14 mouse cellular contexts compared by ENCODE assay signal in genomic region chr10:83946186-83947176, GRCm38 (mm10).
DNase-seq lines count a peak whose midpoint lies in the region; ATAC-seq lines count a peak whose summit lies in the region.
"Had no signal": no experiment of that assay in that cellular context is flagged by ENCODE, and none has a peak within 500 bp of the region (broad histone marks: within the 10 kb centered on the region; RNA-seq: fewer than 3 reads in every experiment).

No protein-coding gene starts in this region.

- no peak overlapping the region for H3K27ac ChIP-seq in heart, embryonic 11.5 days (ENCODE audit: low read depth, low read length)
- H3K27ac ChIP-seq in neural tube, embryonic 15.5 days (replicated peaks) = no peak overlapping the region
- H3K27ac ChIP-seq: neural tube, embryonic 13.5 days had no signal

- H3K36me3 ChIP-seq in heart, embryonic 11.5 days (ENCODE audit: control insufficient read depth, insufficient read depth, low read length) = no peaks in the 10 kb centered on the region
- no peaks in the 10 kb centered on the region for H3K36me3 ChIP-seq in neural tube, embryonic 15.5 days
- H3K36me3 ChIP-seq: neural tube, embryonic 13.5 days had no signal

- H3K4me1 ChIP-seq in heart, embryonic 11.5 days (ENCODE audit: control insufficient read depth, insufficient read depth, low read length) = peaks cover 5% of the 10 kb centered on the region; the same call in 1 of the 2 replicates
- H3K4me1 ChIP-seq in neural tube, embryonic 15.5 days = no peaks in the 10 kb centered on the region

- peak overlapping the region; percentile 10; the same call in 1 of the 2 replicates for H3K9ac ChIP-seq in heart, embryonic 11.5 days (ENCODE audit: low read depth, low read length)
- no peak overlapping the region for H3K9ac ChIP-seq in neural tube, embryonic 15.5 days (replicated peaks)
- H3K9ac ChIP-seq: neural tube, embryonic 13.5 days had no signal

- H3K9me3 ChIP-seq in heart, embryonic 11.5 days (replicated peaks; ENCODE audit: control insufficient read depth, low read length) = no peaks in the 10 kb centered on the region
- no peaks in the 10 kb centered on the region for H3K9me3 ChIP-seq in neural tube, embryonic 15.5 days (replicated peaks)
- H3K9me3 ChIP-seq: neural tube, embryonic 13.5 days had no signal

- H3K4me3 ChIP-seq in heart, embryonic 11.5 days (ENCODE audit: low read depth, low read length) = no peak overlapping the region
- no peak overlapping the region for H3K4me3 ChIP-seq in neural tube, embryonic 15.5 days (replicated peaks)
- H3K4me3 ChIP-seq: neural tube, embryonic 13.5 days had no signal

- no peak for ATAC-seq in heart, embryonic 11.5 days (replicated peaks; ENCODE audit: insufficient number of reproducible peaks, low FRiP score, low TSS enrichment)
- peak; percentile 96 for ATAC-seq in granulocyte monocyte progenitor cell, adult 5-6 weeks (replicated peaks; ENCODE audit: poor library complexity, severe bottlenecking)
- ATAC-seq in megakaryocyte-erythroid progenitor cell, adult 5-6 weeks (replicated peaks; ENCODE audit: low FRiP score, low TSS enrichment, poor library complexity, severe bottlenecking) = peak; percentile 49
- no peak for ATAC-seq in neural tube, embryonic 15.5 days (ENCODE audit: low FRiP score)
- ATAC-seq: hindbrain, embryonic 16.5 days had no signal

- no peak for DNase-seq in heart, postnatal 4 days
- peak; percentile 50 to 51 for DNase-seq in B cell, adult 2 months
- no peak for DNase-seq in embryo, embryonic 10 days (ENCODE audit: low spot score)
- DNase-seq in right cerebral cortex, postnatal 14 days = no peak
- DNase-seq: cerebellum, postnatal 25 days; kidney, postnatal 4 days; left cerebral cortex, postnatal 4 days; right cerebral cortex, postnatal 4 days had no signal

- H3K27me3 ChIP-seq in heart, embryonic 11.5 days (ENCODE audit: control insufficient read depth, insufficient read depth, low read length) = no peaks in the 10 kb centered on the region
- H3K27me3 ChIP-seq in neural tube, embryonic 15.5 days (replicated peaks) = 0 out of 2 replicates have a peak, but pooled peaks cover 2% of the 10 kb centered on the region
- H3K27me3 ChIP-seq: neural tube, embryonic 13.5 days had no signal

- no peak overlapping the region for H3K4me2 ChIP-seq in heart, embryonic 11.5 days
- no peak overlapping the region for H3K4me2 ChIP-seq in neural tube, embryonic 15.5 days
- H3K4me2 ChIP-seq: neural tube, embryonic 13.5 days had no signal

- WGBS in heart, embryonic 11.5 days (ENCODE audit: insufficient replicate concordance) = 41% methylated on average over 11 of the region's 11 CpGs
- WGBS in neural tube, embryonic 15.5 days = 82% methylated on average over 11 of the region's 11 CpGs

Comparison
In these comparisons a context has a peak if more than half of its experiments do, and no peak if none do; other contexts are left out.
1. ATAC-seq: peak in granulocyte monocyte progenitor cell, adult 5-6 weeks (single experiment) and megakaryocyte-erythroid progenitor cell, adult 5-6 weeks (single experiment); none in heart, embryonic 11.5 days (single experiment) and neural tube, embryonic 15.5 days (single experiment).
2. DNase-seq: peak in B cell, adult 2 months (2 of 2); none in heart, postnatal 4 days (single experiment), embryo, embryonic 10 days (single experiment) and right cerebral cortex, postnatal 14 days (single experiment).